Mouse (Mus musculus) bone marrow macrophage, adult 2 months (primary cell): ENCODE results near the gene Olfr1023. TPM values are rescaled to one million over a fixed set of nuclear protein-coding genes. Genes with fewer than 3 reads are reported as not detected.

Source experiments
- H3K27ac ChIP-seq: 2 replicates; pipeline ENCODE4 v1.5.1; 2012; ENCODE audit warnings: low read depth, low read length; ENCODE audit not compliant: insufficient read depth
- H3K4me1 ChIP-seq: 2 replicates; pipeline ENCODE4 v1.6.1; 2012; ENCODE audit warnings: low read length; ENCODE audit not compliant: control insufficient read depth, insufficient read depth
- H3K4me3 ChIP-seq: 2 replicates; pipeline ENCODE4 v1.5.1; 2012; ENCODE audit warnings: mild to moderate bottlenecking, low read length, moderate library complexity; ENCODE audit not compliant: insufficient read depth
- CTCF ChIP-seq: IDR thresholded peaks from 2 replicates; pipeline ENCODE4 v1.5.1; 2012; ENCODE audit warnings: low read depth, mild to moderate bottlenecking, low read length, moderate library complexity
- POLR2A ChIP-seq: IDR thresholded peaks from 2 replicates; pipeline ENCODE4 v1.6.1; 2012; ENCODE audit warnings: mild to moderate bottlenecking, low read depth, low read length, borderline replicate concordance
- polyA plus RNA-seq: library from polyadenylated mRNA; stranded (reverse); fragments of >200 nt; gene quantifications from 2 replicates; pipeline ENCODE4 v1.2.4, GENCODE M21; 2012; ENCODE audit not compliant: missing spikeins, insufficient read depth, insufficient read length

The Olfr1023 gene
- polyA plus RNA-seq = not detected in 2 replicates

GRCm38 (mm10) chr2:85885340-85885739, at the start of gene Olfr1023:
Gene Olfr1023 (plus strand): TSS chr2:85885640.
- Histone ChIP-seq H3K27ac (no peak within 1 kb of the TSS), H3K4me3 (no peak within 1 kb of the TSS), H3K4me1 (no peaks in the 10 kb centered on the region)
- TF ChIP-seq POLR2A = no peak
- no peak for TF ChIP-seq CTCF

GRCm38 (mm10) chr2:85845383-85845782, 40.1 kb upstream of the Olfr1023 start, which contains the start of gene Olfr1019:
Gene Olfr1019 (minus strand): TSS chr2:85845483.
- no peak for TF ChIP-seq POLR2A
- TF ChIP-seq CTCF = no peak
- no peak within 1 kb of the TSS for H3K4me3 ChIP-seq
- H3K4me1 ChIP-seq = no peaks in the 10 kb centered on the region
- no peak within 1 kb of the TSS for H3K27ac ChIP-seq

GRCm38 (mm10) chr2:85846730-85847129, 38.7 kb upstream of the Olfr1023 start, which contains the start of gene Olfr1020:
Gene Olfr1020 (plus strand): TSS chr2:85847030.
- Histone ChIP-seq H3K4me1 (no peaks in the 10 kb centered on the region), H3K4me3 (no peak within 1 kb of the TSS), H3K27ac (no peak within 1 kb of the TSS)
- TF ChIP-seq CTCF = no peak
- no peak for TF ChIP-seq POLR2A

- TF ChIP-seq POLR2A (no peak), CTCF (no peak)
- no peak within 1 kb of the TSS for H3K4me3 ChIP-seq
- H3K27ac ChIP-seq = no peak within 1 kb of the TSS
- H3K4me1 ChIP-seq = no peaks in the 10 kb centered on the region
Measured at GRCm38 (mm10) chr2:85868294-85868693, 17.1 kb upstream of the Olfr1023 start, which contains the start of gene Olfr1022. Gene Olfr1022 (plus strand): TSS chr2:85868594.

GRCm38 (mm10) chr2:85904952-85905351, 19.5 kb downstream of the Olfr1023 start, which contains the start of gene Olfr1024:
Gene Olfr1024 (minus strand): TSS chr2:85905052.
- H3K4me1 ChIP-seq = no peaks in the 10 kb centered on the region
- H3K27ac ChIP-seq = no peak within 1 kb of the TSS
- no peak for TF ChIP-seq POLR2A
- TF ChIP-seq CTCF = no peak
- no peak within 1 kb of the TSS for H3K4me3 ChIP-seq

DNA sequence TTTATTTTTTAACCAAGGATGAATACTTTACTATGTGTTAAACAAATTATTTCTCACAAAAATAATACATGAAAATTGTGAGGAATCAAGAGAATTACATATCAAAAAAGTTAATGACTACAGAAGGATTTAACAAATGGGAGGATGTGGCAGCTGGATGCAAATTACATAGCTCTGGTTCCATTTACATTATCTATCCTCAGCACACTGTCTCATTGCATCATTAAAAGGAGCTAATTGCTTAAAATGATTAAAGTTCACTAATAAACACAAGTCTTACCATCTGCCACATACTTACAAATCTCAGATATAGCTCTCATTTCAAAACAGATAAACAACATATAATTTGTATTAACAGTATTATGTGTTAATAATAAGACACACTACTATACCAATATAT, 27.8 kb downstream of the Olfr1023 start:
- Histone ChIP-seq H3K27ac (no peak overlapping the region), H3K4me1 (no peaks in the 10 kb centered on the region), H3K4me3 (no peak overlapping the region)
- TF ChIP-seq POLR2A = no peak
- no peak for TF ChIP-seq CTCF

DNA sequence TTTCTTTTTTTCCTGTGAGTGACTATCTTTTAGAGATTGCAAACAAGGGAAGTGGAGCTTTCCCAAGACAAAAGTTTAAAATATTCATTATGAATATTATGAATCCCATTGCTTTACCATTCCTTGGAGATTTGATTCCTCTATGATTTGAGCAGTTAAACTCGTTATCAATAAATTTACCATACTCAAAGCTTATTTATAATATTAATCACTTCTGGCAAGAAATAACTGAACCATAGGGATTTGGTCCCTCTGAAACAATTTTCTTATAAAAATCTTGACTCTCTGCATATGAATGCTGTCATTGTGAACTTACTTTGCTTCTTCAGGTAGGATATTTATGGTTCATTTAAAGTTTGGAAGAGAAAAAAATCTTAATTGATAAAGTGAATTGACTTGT, 29.5 kb downstream of the Olfr1023 start, which contains the start of gene Olfr1025-ps1:
Gene Olfr1025-ps1 (plus strand): TSS at position 301 of the 400 bp plus-strand sequence.
- Histone ChIP-seq H3K4me1 (no peaks in the 10 kb centered on the region), H3K27ac (no peak within 1 kb of the TSS), H3K4me3 (no peak within 1 kb of the TSS)
- TF ChIP-seq POLR2A = no peak
- no peak for TF ChIP-seq CTCF

- Histone ChIP-seq H3K4me1 (no peaks in the 10 kb centered on the region), H3K4me3 (no peak within 1 kb of the TSS), H3K27ac (no peak within 1 kb of the TSS)
- no peak for TF ChIP-seq POLR2A
Measured at GRCm38 (mm10) chr2:85921258-85921657, 35.8 kb downstream of the Olfr1023 start, which contains the start of gene Olfr1026. Gene Olfr1026 (plus strand): TSS chr2:85921558.

Other genes starting within 250 kb of the Olfr1023 start
- gene Olfr1002, start 234.9 kb upstream of the Olfr1023 start, polyA plus RNA-seq = not detected in 2 replicates
- not detected in 2 replicates for gene Olfr154, start 221.2 kb upstream of the Olfr1023 start, polyA plus RNA-seq
- not detected in 2 replicates for gene Olfr1006, start 206.9 kb upstream of the Olfr1023 start, polyA plus RNA-seq
- not detected in 2 replicates for gene Olfr1008, start 196.2 kb upstream of the Olfr1023 start, polyA plus RNA-seq
- not detected in 2 replicates for gene Olfr1009, start 170.2 kb upstream of the Olfr1023 start, polyA plus RNA-seq
- gene Olfr1012, start 122.9 kb upstream of the Olfr1023 start, polyA plus RNA-seq = not detected in 2 replicates
- gene Olfr1013, start 118.5 kb upstream of the Olfr1023 start, polyA plus RNA-seq = not detected in 2 replicates
- gene Olfr1014, start 112.9 kb upstream of the Olfr1023 start, polyA plus RNA-seq = not detected in 2 replicates
- gene Olfr1015, start 103.6 kb upstream of the Olfr1023 start, polyA plus RNA-seq = not detected in 2 replicates
- not detected in 2 replicates for gene Olfr1016, start 83.1 kb upstream of the Olfr1023 start, polyA plus RNA-seq
- not detected in 2 replicates for gene Olfr1018, start 67.2 kb upstream of the Olfr1023 start, polyA plus RNA-seq
- gene Olfr1019, start 40.2 kb upstream of the Olfr1023 start, polyA plus RNA-seq = not detected in 2 replicates
- not detected in 2 replicates for gene Olfr1020, start 38.6 kb upstream of the Olfr1023 start, polyA plus RNA-seq
- gene Olfr1022, start 17.0 kb upstream of the Olfr1023 start, polyA plus RNA-seq = not detected in 2 replicates
- gene Olfr1024, start 19.4 kb downstream of the Olfr1023 start, polyA plus RNA-seq = not detected in 2 replicates
- not detected in 2 replicates for gene Olfr1025-ps1, start 29.6 kb downstream of the Olfr1023 start, polyA plus RNA-seq
- not detected in 2 replicates for gene Olfr1026, start 35.9 kb downstream of the Olfr1023 start, polyA plus RNA-seq
- gene Olfr1028, start 64.8 kb downstream of the Olfr1023 start, polyA plus RNA-seq = not detected in 2 replicates
- gene Olfr1029, start 88.3 kb downstream of the Olfr1023 start, polyA plus RNA-seq = not detected in 2 replicates
- gene Olfr1030, start 93.6 kb downstream of the Olfr1023 start, polyA plus RNA-seq = 0.24 TPM in 1 of 2 replicates, not detected in the other
- gene Olfr1031, start 104.7 kb downstream of the Olfr1023 start, polyA plus RNA-seq = not detected in 2 replicates
- gene Olfr1032, start 119.9 kb downstream of the Olfr1023 start, polyA plus RNA-seq = not detected in 2 replicates
- not detected in 2 replicates for gene Olfr1033, start 135.0 kb downstream of the Olfr1023 start, polyA plus RNA-seq
- not detected in 2 replicates for gene Olfr1034, start 160.2 kb downstream of the Olfr1023 start, polyA plus RNA-seq
- not detected in 2 replicates for gene Olfr1036, start 188.4 kb downstream of the Olfr1023 start, polyA plus RNA-seq
- not detected in 2 replicates for gene Olfr1037, start 201.7 kb downstream of the Olfr1023 start, polyA plus RNA-seq